Mouse (Mus musculus) activated CD4-positive, CD25-positive, alpha-beta regulatory T cell, adult 9 weeks (primary cell): ENCODE measurements around the gene Usp39. TPM values are rescaled to one million over a fixed set of nuclear protein-coding genes. Genes with fewer than 3 reads are reported as not detected.

Source experiments
- polyA plus RNA-seq: library from polyadenylated mRNA; unstranded; fragments of 100-300 nt; shearing (Covaris generic); gene quantifications from one replicate; pipeline ENCODE4 v1.2.1, GENCODE M21; 2017

Usp39 gene
- 21.7 TPM for polyA plus RNA-seq

DNA sequence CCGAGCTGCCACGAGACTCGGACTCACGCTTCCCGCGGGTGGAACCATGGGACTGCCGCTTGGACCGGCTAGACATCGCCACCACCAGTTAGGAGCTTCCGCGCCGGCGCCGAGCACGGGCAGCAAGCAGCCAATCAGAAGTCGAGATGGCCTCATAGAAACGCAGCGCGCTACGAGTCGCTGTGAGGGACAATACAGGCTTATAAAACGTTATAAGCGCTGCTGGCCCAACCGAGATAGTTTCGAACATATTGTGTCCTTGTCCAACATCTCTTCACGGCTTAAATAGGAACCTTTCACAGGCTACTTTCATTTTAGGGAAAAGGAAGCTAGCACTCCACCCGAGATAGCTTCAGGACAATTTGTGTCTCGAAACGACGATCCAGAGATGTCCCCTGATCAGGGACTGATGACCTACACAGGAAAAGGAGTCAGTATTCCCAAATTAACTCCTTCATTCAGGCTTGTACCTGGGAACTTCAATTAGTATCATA, at the start of gene Usp39:
Gene Usp39 (minus strand): TSS at position 111 of the 494 bp plus-strand sequence.

DNA sequence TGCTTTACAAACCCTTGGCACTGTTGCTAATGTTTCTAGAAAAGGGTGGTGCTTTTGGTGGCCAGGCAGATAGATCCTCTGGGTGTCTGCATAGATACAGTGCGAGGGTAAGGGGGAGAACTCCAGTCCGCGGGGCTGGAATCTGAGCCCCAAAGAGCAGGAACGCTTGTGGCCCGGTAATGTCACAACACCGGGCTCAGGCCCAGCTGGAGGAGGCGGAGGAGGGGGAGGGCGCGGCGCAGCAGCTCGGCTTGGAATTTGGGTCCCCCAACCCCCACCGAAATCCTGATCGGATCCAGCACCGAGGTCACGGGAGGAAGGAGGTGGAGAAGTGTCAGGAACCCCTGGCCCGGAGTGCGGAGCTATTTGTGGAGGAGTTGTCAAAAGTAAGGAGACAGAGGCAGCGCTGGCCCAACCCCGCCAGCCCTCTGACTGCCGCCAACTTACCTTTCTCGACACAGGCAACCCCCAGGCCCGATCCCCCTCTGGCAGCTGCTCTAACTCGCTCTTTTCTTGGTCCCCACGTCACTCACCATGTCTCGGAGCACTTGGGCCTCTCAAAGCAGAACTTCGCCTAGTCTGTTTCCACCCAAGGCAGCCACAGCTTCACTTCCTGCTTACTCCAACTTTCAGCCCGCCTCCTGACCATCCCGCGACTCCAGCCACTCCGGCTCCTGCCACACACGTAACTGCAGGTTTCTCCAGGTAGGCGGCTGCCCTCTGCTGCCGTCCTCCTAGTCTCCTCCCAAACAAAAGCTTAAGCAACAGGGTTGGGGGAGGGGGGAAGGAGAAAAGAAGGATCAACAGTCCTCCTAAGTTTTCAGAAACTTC, 45.2 kb upstream of the Usp39 start, which contains the start of gene Vamp8:
Gene Vamp8 (minus strand): TSS at position 763 of the 831 bp plus-strand sequence.

DNA sequence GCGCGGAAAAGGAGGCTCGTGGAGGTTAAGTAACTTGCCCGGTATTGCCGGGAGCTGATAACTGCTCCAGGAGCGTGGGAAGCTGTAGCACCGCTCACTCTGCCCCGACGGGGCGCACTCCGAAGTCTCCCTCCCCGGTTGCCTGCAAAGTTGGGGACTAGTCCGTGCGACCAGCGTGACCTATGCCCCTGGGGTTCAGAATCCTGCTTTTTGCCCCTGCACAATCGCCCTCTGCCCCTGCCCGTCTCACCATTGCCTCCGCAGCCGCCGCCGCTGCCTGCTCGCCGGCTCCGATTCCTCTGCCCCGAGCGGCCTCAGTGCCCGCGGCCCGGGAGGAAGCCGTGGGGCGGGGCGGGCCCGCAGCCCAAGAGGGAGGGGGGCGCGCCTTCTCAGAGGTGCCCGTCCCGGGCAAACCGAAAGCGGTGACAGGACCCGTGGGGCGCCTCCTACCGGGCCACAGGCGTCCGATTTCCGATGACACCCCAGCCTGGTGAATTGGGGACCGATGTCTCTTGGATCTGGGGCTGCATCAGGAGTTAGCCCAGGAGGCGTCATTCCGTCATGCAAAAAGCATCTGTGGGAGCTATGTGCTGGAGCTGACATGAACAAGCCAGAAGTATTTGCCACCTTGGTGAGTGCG, 35.3 kb upstream of the Usp39 start, which contains the start of gene Vamp5:
Gene Vamp5 (minus strand): TSS at position 338 of the 640 bp plus-strand sequence.

DNA sequence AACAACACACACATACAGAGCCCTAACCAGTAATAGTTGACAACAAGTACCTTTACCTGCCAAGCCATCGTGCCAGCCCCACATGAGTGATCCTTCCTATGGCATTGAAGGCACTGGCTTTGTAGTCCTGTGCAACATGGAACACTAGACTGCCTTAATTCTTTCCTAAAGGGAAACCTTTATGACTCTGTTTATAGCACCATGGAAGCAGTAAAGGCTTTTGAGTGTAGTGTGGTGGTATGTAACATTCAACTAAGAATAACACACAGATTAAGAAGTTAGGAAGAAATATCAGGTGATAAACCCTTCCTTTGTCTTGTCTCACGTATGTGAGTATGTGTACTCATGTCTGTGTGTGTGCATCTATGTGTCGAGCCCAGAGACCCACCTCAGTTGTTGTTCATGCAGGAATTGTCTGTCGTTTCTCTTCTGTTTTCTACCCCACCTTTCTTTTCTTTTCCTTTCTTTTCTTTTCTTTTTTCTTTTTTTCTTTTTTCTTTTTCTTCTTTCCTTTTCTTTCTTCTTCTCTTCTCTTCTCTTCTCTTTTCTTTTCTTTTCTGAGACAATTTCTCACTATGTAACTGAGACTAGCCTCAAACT, 22.0 kb upstream of the Usp39 start, which contains the start of gene Rnf181:
Gene Rnf181 (minus strand): TSS at position 113 of the 600 bp plus-strand sequence.

DNA sequence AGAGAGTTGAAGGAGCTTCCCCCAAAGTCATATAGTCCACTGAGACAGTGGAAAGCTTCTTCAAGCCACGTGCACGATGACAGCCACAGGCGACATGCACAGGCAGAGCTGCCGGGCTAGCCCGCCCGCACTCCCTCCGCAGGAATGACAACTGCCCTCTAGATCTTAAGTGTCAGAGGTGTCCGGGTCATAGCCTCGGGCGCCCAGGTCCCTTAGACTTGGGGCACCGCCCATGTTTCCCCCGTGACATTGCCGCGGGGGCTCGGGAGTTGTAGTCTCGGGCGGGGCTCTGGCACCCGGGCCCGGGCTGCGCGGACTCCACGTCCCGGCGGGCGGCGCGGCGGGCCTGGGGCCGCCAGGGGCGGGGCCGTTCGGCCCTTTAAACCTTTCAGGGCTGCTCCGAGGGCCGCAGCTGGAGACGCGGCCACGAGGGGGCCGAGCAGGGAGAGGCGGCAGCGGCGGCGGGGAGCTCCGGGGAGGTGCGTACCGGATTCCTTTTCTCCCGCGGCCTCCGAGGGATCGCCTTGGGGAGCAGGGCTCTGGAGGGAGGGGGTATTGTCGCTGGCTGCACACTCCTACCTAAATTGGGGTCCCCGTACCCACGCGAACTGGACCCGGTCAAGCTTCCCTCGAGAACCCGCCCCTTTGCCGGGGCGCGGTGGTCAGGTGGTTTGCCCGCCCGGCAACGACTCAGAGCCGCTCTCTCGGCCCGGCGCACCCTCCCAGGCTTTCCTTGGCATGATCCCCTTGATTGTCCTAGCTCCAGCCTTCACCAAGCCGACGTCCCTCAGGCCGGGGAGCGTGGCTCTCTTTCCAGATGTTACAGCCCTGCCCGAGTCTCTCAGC, 10.3 kb upstream of the Usp39 start, which contains the start of gene Tmem150a:
Gene Tmem150a (plus strand): TSS at position 382 of the 846 bp plus-strand sequence.

DNA sequence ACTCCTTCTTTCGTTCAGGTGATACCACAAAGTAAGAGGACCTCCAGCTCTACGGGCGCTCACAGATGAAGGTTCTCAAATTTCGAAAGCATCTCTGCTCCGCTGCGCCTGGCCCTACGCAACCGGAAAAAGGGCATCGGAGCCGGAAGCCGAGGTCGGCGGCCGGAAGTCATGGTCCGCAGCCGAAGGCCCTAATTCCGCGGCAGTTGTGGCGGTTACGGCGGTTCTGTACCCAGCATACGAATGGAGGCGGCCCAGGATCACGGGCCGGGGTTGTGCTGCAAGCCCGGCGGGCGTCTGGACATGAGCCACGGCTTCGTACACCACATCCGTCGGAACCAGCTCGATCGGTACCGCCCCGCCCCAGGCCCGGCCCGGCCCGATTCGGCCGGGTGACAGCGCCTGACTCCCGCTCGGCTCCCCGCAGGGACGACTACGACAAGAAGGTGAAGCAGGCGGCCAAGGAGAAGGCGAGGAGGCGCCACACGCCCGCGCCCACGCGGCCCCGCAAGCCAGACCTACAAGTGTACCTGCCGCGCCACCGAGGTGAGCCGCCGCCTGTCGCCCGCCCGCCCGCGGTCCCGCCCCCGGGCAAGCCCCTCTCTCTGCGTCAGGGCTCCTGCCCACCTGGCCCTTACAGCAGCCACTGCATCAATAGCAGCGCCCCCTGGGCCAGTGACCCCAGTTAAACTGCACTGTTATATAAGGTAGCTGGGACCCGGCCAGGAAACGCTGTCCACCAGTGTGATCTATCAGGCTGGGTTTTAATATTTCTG, 2.4 kb upstream of the Usp39 start, which contains the start of gene 0610030E20Rik:
Gene 0610030E20Rik (plus strand): TSS at position 152 of the 776 bp plus-strand sequence.

Other genes with a start within 250 kb of the Usp39 start
- 1.4 TPM for gene St3gal5, start 247.6 kb downstream of the Usp39 start, polyA plus RNA-seq
- gene Atoh8, start 109.6 kb downstream of the Usp39 start, polyA plus RNA-seq = not detected
- gene Sftpb, start 40.6 kb downstream of the Usp39 start, polyA plus RNA-seq = not detected
- gene 0610030E20Rik, start 2.1 kb upstream of the Usp39 start, polyA plus RNA-seq = 41.5 TPM
- 0.37 TPM for gene Tmem150a, start 10.3 kb upstream of the Usp39 start, polyA plus RNA-seq
- gene Rnf181, start 21.8 kb upstream of the Usp39 start, polyA plus RNA-seq = 148 TPM
- 61.5 TPM for gene Vamp5, start 35.3 kb upstream of the Usp39 start, polyA plus RNA-seq
- gene Vamp8, start 45.5 kb upstream of the Usp39 start, polyA plus RNA-seq = 299 TPM
- 10.9 TPM for gene Ggcx, start 69.1 kb upstream of the Usp39 start, polyA plus RNA-seq
- 388 TPM for gene Mat2a, start 94.4 kb upstream of the Usp39 start, polyA plus RNA-seq
- gene Sh2d6, start 176.5 kb upstream of the Usp39 start, polyA plus RNA-seq = not detected
- gene Capg, start 199.2 kb upstream of the Usp39 start, polyA plus RNA-seq = 690 TPM